Mouse (Mus musculus) lung, adult 2 months (tissue): ENCODE data around the gene Cnn1.

Source experiments
- CTCF ChIP-seq: fragments of 200-500 bp; IDR thresholded peaks from 2 replicates; pipeline ENCODE4 v1.5.1; 2011; ENCODE audit warnings: mild to moderate bottlenecking, low read length, control low read depth; ENCODE audit not compliant: insufficient read depth
- POLR2A ChIP-seq: fragments of 200-500 bp; IDR thresholded peaks from 2 replicates; pipeline ENCODE4 v1.6.1; 2011; ENCODE audit warnings: low read depth, mild to moderate bottlenecking, control low read depth, low read length, borderline replicate concordance; ENCODE audit errors: extremely low read depth

GRCm38 (mm10) chr9:22138480-22138879, 39.5 kb downstream of the Cnn1 start:
- TF ChIP-seq CTCF (peak; percentile 96), POLR2A (no peak)
